Mouse (Mus musculus) adipocyte (in vitro differentiated cells): Measurements from ENCODE around the gene Recql5.
A peak's percentile ranks its signal among the peaks of the same experiment; 100 is the strongest.

Source experiments
- DNase-seq: peaks from one replicate; pipeline ENCODE4 v3.0.0-alpha.2; 2016; ENCODE audit warnings: low spot score

Gene Recql5

DNA sequence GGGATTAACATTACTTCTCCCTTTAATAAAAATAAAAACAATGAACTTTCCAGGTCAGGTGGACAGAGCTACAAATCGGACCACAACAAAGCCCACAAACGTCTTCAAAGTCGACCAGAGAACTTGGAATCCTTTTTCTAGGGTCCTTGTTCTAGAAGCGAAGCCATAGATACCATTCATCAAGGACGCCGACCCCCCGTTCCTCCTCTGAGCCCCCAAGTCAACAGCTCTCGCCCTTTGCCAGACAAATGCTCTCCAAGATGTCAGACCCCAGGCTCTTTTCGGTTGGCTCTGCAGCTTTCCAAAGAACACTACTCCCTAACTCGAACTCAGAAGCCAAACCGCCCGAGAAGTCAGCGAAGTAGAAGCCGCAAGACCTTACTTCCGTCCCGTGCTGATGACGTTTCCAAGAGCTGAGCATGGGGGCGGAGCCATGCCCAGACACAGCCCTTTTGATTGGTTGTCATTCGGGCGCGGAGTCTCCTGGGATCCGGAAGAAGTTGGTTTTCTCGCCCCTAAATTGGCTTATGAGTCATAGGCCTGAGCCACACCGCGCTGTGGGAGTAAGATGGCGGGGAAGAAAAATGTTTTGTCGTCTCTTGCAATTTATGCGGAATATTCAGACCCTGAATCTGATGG, at the start of gene Recql5, which contains the start of gene Sap30bp:
Gene Recql5, minus strand, starts transcription at position 370 of the 639 bp plus-strand sequence.
Gene Sap30bp, plus strand, starts transcription at position 175 of the 639 bp plus-strand sequence.
- DNase-seq: peak; percentile 99

DNA sequence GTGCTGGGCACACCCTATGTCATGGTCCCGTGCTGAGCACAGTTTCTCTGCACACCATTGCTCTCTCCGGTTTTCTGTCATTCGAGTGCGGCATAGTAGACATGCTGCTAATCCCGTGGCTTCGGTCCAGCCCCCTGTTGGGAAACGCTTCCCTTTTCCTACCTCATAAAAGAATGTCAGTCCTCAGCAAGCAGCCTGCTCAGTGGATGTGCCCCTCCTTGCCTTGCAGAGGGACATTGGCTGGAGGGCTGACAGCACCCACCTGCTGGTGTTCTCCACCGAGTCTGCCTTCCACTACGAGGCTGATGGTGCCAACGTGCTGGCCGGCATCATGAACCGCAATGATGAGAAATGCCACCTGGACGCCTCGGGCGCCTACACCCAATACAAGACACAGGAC, 49.2 kb upstream of the Recql5 start:
- no peak for DNase-seq

DNA sequence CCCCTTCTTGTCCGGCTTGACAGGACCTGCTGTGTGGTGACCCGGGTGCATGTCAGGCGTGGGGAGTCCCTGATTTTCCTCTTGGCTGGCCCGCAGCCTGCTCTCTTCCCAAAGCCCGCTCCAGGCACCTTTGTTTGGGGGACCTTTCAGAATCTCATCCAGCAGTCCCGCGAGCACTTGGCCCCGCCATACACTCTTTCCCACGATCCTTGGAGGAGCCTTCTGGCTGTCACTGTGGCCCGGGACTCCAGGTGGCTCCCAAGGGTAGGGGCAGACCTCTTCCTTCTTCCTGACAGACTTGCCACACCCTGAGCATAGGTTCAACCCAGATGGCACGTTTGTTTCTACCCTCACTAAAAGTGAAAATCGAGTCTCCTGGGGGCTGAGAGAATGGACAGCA, 42.3 kb upstream of the Recql5 start:
- no peak for DNase-seq

DNA sequence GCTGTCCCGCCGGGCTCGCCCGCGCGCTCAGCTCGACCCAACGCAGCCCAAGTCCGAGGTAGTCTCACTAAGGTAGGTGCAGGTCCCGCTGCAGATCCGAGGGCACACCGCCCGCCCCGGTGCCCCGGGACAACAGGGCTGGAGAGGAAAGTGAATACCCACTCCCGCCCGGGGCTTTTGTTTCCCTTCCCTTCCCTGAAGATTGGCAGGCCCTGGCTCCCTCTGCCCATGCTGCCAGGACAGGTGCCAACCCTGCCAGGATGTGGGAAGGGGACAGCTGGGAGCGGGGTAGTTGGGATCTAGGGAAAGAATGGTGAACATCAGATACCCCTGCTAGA, 41.8 kb upstream of the Recql5 start:
- DNase-seq: no peak

DNA sequence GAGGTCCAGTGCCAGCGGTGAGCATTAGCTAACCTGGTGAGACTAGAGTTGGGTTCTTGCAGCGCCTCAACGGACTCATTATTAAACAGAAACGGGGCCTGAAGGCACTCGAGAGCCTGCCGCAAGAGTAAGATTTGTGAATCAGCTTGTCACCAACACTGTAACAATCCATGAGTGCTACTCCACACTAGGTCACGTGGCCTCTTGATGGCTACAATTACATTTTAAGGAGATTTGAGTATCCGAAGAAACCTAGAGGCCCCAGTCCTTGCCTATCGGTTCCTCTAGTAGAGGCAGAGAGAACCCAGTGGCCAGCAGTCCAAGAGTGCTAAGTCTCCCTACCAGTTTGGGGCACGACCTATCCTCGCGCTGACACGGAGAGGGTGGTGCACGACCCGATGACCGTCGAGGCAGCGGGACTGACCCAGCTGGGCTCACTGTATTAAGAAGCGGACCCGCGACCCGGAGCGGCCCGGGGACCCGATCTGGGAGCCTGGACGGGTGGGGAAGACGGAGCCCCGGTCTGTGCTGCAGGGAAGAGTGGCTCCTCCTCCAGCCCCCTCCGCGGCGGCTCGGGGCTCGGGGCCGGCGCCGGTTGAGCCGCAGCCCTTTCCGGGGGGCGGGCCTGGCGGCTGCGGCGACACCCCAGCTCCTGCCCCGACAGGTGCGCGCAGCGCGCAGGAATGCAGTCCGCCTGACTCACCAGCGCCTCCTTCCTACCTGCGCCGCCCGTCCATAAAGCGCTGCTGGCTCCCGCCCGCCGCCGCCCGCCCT, 41.2 kb upstream of the Recql5 start, which contains the start of gene Itgb4:
Gene Itgb4, plus strand, starts transcription at position 401 of the 774 bp plus-strand sequence.
- no peak for DNase-seq

DNA sequence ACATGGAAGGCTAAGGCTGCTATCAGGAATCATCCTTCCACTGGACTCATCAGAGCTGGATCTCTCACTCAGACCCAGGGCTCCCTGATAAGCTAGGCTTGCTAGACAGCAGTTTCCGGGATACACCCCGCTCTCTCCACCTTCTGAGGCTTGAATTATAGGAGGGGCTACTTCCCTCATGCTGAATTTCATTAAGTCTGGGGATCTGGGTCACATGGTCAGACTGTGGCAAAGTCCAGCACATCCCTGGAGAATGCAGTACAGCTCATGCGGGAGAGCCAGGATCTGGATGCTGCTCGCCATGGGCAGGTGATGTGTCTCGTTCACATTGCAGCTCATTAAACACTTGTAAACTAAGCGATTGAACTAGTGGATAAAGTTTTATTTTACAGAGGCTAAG, 37.7 kb upstream of the Recql5 start:
- DNase-seq: no peak

DNA sequence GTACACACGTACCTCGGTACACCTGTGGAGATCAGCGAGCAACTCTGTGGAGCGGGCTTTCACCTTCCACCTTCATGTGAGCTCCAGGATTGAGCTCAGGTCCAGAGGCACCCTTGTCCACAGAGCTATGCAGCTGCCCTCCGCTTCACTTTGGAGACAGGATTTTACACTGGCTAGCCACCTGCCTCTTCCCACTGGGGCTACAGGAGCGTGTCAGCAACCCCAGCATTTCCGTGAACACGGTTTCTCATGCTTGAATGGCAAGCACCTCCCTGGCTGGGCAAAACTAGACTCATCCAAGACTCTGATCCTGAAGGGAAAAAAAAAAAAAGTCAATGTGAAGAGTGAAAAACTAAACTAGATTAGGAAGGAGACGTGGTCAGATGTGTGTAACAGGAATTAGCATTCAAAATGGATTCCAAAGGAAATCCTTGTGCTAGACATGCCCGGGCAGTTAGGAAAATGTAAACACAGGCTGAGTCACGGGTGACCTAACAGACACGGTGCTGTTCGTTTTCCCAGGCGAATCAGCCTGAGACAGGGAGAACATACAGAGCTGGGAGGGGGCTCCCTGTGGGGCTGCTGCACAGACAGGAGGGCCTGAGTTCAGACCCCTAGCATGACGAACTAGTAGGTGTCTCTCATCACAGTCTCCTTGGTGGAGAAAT, 36.9 kb upstream of the Recql5 start:
- no peak for DNase-seq

DNA sequence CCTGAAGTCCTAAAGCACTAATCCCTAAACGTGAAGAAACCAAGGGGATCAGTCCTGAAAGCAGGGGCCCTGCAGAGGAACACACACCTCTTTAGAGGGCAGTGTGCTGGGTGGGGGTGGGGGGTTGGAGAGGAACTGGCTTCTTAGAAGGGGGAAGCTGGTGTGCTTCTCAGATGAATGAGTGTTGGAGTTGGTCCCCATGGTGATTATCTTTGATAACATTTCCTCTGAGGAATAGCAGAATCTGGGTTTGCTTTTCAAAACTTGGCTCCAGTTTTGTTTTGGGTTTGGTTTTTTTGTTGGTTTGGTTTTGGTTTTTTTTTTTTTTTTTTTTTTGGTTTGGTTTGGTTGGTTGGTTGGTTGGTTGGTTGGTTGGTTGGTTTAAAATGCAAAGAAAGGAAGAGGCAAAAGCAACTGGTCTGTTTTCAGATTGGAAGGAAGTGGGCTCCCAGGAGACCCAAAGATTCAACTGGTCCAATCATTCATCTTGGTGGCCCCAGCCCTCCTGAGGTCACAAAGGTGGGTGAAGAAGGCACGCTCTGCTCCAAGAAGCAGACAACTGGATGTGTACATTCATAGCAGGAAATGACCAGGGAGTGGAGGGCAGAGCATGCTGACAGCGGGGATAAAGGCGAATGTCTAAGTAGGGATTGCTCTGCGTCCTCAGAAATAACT, 35.6 kb upstream of the Recql5 start:
- no peak for DNase-seq

DNA sequence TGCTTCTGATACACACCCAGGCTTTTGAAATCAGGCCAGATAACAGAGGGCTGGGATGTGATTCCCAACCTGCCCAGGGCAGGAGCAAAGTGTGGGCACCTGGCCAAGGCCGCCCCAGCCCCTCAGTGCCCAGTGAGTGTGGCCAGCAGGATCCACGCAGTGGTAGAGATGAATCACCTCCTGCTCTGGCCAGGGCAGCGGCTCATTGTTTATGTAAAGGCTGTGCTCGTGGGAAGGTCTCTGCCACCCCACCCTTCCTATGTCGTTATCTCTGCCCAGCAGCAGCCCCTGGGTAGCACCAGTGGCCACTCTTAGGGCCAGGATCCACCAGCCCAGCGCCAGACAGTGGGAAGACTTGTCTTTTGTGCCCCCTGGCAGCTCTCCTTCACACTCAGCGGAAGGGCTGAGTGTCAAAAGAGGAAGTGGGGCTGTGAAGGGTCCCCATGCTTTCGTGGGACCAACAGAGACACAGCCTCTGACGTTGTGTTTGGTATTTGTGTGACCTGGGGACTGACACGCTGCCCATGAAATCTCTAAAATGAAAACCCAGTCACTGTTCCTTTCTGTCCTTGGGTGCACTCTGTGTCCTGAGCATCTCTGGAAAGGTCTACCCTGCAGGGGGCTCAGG, 31.8 kb upstream of the Recql5 start:
- DNase-seq: no peak

DNA sequence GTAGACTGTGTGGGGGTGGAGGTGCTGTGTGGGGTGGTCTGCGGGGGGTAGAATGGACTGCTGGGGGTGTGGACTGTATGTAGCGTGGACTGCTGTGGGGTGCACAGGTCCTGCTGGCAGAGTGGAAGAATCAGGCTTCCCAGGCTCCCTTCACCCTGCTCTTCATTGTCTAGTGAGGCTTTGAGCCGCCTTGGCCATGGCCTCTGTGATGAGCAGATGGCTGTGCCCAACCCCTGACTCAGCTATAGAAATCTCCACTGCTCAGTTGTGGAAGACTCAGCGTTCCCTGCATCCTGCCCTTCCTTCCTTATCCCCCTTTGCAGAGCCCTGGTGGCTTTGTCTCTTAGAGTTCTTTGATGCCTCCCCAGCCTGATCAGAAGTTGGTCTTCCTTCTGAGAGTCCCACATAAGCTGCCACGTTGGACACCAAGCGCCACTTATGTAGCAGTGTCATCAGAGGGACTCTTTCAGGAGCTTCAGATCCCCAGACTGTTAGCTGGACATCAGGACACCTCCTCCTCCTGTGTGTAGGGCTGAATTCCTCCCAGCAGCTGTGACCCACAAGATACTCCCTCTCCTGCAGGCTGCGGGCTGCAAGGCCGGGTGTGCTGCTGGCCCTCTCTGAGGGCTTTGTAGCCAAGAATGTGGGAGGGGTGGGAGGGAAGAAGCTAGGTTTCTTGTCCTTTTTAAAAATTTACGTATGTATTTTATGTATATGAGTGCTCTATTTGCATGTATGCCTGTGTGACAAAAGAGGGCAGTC, 29.6 kb upstream of the Recql5 start:
- DNase-seq: no peak

DNA sequence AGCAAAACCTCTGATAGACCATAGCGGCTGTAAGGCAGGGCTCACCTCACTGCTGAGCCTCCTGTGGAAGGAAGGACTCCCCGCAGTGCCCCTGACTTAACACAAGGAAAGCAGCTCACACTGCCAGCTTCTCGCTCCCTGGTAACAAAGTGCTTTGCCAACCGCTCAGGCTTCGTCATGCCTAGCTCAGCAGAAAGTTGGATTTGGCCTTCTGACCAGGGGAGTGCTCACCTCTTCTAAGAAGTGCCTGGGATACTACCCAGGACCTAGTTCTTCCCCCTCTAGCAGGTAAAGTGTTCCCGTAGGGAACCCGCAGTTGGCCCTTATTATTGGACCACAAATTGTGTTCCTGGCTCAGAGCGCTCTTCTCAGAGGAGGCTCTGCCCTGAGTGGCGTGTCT, 25.7 kb upstream of the Recql5 start:
- no peak for DNase-seq

DNA sequence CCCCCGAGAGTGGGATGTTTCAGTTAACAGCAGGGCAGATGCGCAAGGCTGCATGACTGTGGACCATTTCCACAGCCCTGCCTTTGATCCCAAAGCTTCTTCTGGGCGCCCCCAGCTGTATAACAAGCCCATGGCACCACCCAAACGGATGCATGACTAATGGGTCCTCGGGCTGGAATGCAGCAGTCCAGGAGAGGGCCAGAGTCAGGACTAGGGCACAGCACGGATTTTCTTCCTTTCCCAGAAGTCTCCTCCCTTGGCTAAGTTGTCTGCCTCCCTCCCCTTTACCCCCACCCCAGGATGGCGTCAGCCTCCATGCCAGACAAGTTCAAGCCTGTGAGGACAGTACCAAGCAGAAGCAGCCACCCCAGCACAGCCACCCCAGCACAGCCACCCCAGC, 24.7 kb upstream of the Recql5 start:
- DNase-seq: peak; percentile 31

DNA sequence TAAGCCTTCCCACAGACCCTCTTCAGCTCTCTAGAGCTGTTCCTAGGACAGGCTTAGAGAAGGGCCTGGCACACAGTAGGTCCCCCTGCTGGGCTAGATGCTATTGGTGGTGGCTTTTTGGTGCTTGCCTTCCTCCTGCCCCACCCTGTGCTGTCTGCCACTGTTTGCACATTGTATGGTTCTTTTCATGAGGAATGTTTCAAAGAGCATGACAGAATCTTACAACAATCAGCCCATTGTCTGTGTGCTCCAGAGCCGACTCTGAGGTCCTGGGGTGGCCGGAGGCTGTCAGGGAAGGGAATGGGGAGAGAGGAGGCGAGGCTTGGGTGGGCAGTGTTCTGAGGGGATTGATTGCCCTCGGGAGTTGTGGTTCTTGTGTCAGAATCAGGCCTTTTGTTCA, 23.2 kb upstream of the Recql5 start:
- no peak for DNase-seq

DNA sequence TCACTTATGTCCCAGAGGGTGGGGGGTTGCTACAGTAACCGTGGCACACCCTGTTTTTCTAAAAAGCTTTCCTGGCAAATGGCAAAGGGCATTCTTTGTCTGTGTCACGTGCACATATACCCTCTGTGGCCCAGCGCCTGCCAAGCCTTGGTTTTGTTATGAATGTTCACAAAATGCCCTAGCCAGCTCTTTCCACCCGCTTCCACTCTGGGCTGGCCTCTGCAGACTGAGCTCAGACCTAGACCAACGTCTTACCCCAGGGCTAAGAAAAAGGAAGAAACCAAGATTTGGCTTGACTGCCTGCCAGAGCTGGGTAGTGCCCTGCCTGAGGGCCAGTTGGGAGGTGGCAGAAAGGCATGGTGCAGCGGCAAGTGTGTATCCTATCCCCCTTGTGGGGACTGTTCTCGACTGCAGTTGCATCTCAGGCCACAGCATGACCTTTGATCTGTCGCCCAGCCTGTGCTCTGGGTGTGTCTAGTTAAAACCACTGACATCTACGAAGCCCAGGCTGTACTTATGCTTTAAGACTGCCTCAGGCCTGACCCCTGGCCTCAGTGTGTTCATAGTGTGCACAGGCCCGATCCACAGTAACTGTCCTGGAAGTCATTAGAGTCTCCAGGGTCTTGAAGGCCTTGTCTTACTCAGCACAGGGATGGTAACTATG, 22.1 kb upstream of the Recql5 start:
- DNase-seq: peak; percentile 93

DNA sequence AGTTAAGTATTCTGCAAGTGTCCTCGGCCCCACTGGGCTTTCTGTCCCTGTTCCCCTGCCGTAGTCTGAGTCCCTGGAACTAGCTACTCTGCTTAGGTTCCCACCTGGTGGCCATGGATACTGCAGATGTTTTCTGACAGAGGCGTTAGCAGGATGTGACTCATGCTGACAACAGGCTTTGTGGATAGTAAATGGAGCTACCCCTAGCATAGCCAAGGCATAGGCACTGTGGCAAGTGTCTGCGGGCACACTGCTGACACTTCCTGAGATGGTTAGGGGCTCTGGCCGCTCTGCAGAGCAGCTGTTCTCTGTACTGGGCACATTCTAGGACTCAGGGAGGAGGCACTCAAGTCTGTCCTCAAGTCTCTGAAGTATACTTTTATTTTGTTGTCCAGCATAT, 21.4 kb upstream of the Recql5 start:
- DNase-seq: peak; percentile 33

DNA sequence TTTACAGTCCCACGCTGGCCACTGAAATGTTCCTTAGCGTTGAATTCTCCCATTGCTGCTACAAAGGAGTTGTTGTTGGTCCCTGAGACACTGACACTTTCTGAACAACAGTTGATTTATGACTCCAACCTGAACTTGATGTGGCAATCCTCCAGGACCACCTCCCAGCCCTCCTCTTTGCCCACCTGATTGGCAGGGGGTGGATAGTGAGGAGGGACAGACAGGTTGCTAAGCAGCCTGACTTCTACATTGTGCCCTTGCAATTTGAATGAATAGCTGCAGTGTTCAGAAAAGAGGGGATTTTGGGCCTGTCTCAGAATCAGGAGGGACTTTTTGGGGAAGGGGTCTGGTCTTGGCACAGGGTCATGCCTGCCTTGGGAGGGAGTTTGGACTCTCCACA, 17.4 kb upstream of the Recql5 start:
- no peak for DNase-seq

DNA sequence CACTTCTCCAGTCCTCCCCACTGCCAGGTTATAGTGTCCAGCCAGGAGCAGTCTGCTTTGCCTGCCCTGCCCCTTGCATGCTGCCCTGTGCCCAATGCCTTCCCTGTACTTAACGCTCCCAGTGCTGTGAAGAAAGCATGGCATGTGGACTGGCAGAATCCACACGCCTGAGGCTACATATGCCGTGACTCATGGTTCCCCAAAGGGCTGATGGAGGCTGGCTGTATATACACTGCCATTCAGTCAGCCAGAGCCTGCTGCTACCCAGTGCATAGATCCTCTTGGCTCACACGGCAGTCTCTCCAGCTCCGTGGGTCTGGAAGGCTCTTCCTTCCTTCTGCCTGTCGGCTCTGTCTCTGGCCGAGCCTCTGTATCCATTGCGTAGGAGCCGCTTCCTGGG, 15.0 kb upstream of the Recql5 start:
- DNase-seq: no peak

DNA sequence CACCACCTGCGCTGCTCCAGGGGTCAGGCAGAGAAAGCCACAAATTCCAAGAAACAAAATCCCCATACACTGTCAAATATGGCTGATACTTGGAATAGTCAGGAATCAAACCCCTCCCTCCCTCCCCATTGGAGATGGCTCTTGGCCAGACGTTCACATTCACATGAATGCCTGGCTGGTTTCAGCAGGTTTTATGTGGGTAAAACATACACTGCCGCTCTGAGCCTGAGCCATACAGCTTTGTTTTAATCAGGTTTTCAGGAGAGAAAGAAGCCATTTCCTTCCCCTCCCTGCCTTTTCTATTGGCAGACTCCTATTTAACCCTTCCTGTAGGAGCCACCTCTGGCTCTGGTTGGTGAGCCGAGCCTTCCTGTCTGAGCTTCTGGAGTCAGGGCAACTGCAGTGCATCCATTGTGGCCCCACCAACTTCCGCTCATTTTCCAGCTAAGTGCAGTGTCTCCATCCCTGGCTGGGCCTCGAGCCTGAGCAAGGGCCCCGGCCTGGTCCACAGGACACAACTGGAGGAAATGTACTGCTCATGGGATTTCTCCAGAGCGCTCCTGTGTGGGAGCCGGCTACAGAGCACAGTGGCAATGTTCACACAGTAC, 13.0 kb upstream of the Recql5 start:
- DNase-seq: peak; percentile 30

DNA sequence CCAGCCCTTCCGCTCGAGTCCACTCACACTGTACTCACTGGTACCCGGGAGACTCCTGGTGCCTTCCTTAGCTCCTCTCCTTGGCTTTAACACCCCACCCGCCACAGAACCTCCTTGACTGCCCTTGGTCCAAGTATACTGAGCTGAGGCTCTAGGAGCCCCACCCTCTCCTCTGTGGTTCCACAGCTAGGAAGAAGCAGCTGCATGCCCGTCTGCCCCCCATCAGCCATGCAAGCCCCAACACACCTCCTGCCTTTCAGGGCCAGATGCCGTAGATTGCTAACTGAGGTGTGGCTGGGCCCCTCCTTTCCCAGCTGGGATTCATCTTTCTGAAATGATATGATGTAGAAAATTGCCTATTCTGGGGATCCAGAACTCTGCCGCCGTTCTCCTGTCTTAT, 12.0 kb upstream of the Recql5 start:
- no peak for DNase-seq

DNA sequence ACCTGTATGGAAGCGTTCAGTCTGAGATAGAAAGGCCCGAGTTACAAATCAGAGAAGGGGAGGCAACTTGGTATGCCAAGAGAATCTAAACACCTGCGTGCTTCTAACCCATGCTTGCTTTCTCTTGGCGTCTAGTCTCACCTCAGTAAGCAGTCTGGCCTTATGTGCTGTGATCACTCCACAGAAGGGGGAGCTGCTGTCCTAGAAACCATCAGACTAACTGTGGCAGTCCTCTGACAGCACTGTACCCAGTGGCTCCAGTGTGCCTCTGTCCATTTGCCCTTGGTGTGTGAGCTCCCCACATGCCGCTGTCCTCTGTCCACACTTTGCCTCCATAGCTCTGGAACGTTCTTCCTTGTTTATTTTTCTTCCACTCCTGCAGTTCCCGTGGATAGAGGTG, 8.7 kb upstream of the Recql5 start:
- DNase-seq: no peak
